Mouse (Mus musculus) intestine, embryonic 14.5 days (tissue): ENCODE measurements around the gene Klk14. TPM values are rescaled to one million over a fixed set of nuclear protein-coding genes. Genes with fewer than 3 reads are reported as not detected.
"Not testable (repeated sequence)": the region's sequence is repeated elsewhere in the genome, so short reads cannot be mapped to it uniquely, and the experiment has no call there.

Experiments
- ATAC-seq: fragments of 200-750 bp; cut with Nextera tagmentation; replicated peaks from 2 replicates; pipeline ENCODE4 v1.8.0; 2017; ENCODE audit warnings: low read depth, moderate number of reproducible peaks, moderate TSS enrichment, moderate library complexity; ENCODE audit not compliant: low FRiP score, low TSS enrichment
- DNase-seq: peaks from one replicate; pipeline ENCODE4 v3.0.0-alpha.2; 2018; ENCODE audit warnings: low spot score
- H3K27ac ChIP-seq: fragments of 300-500 bp; sonication (generic); 2 replicates; pipeline ENCODE4 v1.5.1; 2014; ENCODE audit warnings: low read depth, mild to moderate bottlenecking, control low read depth
- H3K27me3 ChIP-seq: fragments of 300-500 bp; sonication (generic); replicated peaks from 2 replicates; pipeline ENCODE4 v1.6.1; 2014; ENCODE audit warnings: low read length, control low read depth; ENCODE audit not compliant: control insufficient read depth, insufficient read depth
- H3K36me3 ChIP-seq: fragments of 300-500 bp; sonication (generic); 2 replicates; pipeline ENCODE4 v1.6.1; 2014; ENCODE audit warnings: low read length, control low read depth; ENCODE audit not compliant: control insufficient read depth, insufficient read depth
- H3K4me1 ChIP-seq: fragments of 300-500 bp; sonication (generic); replicated peaks from 2 replicates; pipeline ENCODE4 v1.6.1; 2014; ENCODE audit warnings: low read length, control low read depth, mixed read lengths; ENCODE audit not compliant: control insufficient read depth, insufficient read depth
- H3K4me2 ChIP-seq: fragments of 300-500 bp; sonication (generic); 2 replicates; pipeline ENCODE4 v1.6.1; 2014; ENCODE audit warnings: low read length
- H3K4me3 ChIP-seq: fragments of 300-500 bp; sonication (generic); 2 replicates; pipeline ENCODE4 v1.5.1; 2014; ENCODE audit warnings: low read depth, low read length, control low read depth, mixed read lengths
- H3K9ac ChIP-seq: fragments of 300-500 bp; sonication (generic); 2 replicates; pipeline ENCODE4 v1.6.1; 2014; ENCODE audit warnings: mild to moderate bottlenecking, low read length
- H3K9me3 ChIP-seq: fragments of 300-500 bp; sonication (generic); 2 replicates; pipeline ENCODE4 v1.6.1; 2016; ENCODE audit warnings: low read length, control low read depth; ENCODE audit not compliant: control insufficient read depth
- WGBS: fragments of 180-500 bp; shearing (Covaris S2); extraction: QIAGEN DNeasy Blood & Tissue Kit; methylation state at CpG from one replicate; pipeline ENCODE4 v1.1.7; 2014; 5-methylcytosine and 5-hydroxymethylcytosine counted together
- polyA plus RNA-seq: library from polyadenylated mRNA; unstranded; fragments of >200 nt; fragmentation: Nextera tagmentation; extraction: Ambion mirVana; gene quantifications from 2 replicates; pipeline ENCODE4 v1.2.1, GENCODE M21; 2014

The Klk14 gene
- polyA plus RNA-seq = 0.26 and 0.39 TPM in 2 replicates

- ATAC-seq = no peak
- no peaks in the 10 kb centered on the region for H3K36me3 ChIP-seq
- H3K27me3 ChIP-seq = no peaks in the 10 kb centered on the region
- H3K4me2 ChIP-seq = no peak within 1 kb of the TSS
- no peaks in the 10 kb centered on the region for H3K4me1 ChIP-seq
- DNase-seq = no peak
- H3K27ac ChIP-seq = no peak within 1 kb of the TSS
- H3K4me3 ChIP-seq = no peak within 1 kb of the TSS
- no peaks in the 10 kb centered on the region for H3K9me3 ChIP-seq
- H3K9ac ChIP-seq = no peak within 1 kb of the TSS
These were observed at the start of gene Klk14 for GRCm38 (mm10) chr7:43690118-43690517. TSS of gene Klk14 (plus strand) at chr7:43690418.

GRCm38 (mm10) chr7:43642587-43642986 is 47.6 kb upstream of the Klk14 start:
- Histone ChIP-seq H3K4me2 (no peak overlapping the region), H3K4me1 (no peaks in the 10 kb centered on the region), H3K9me3 (no peaks in the 10 kb centered on the region), H3K9ac (no peak overlapping the region), H3K36me3 (no peaks in the 10 kb centered on the region), H3K27me3 (no peaks in the 10 kb centered on the region), H3K27ac (no peak overlapping the region), H3K4me3 (no peak overlapping the region)
- 76% methylated on average over 5 of the region's 5 CpGs for WGBS
- ATAC-seq = no peak
- no peak for DNase-seq

- 80% methylated on average over 17 of the region's 17 CpGs for WGBS
- Histone ChIP-seq H3K9me3 (no peaks in the 10 kb centered on the region), H3K4me1 (no peaks in the 10 kb centered on the region), H3K9ac (no peak overlapping the region), H3K4me2 (no peak overlapping the region), H3K27me3 (no peaks in the 10 kb centered on the region), H3K27ac (no peak overlapping the region), H3K4me3 (no peak overlapping the region), H3K36me3 (no peaks in the 10 kb centered on the region)
- ATAC-seq (no peak), DNase-seq (no peak)
These were observed 47.1 kb upstream of the Klk14 start for GRCm38 (mm10) chr7:43643046-43643652.

GRCm38 (mm10) chr7:43652683-43653082 is 37.5 kb upstream of the Klk14 start:
- Histone ChIP-seq H3K9ac (no peak overlapping the region), H3K36me3 (no peaks in the 10 kb centered on the region), H3K4me3 (no peak overlapping the region), H3K27me3 (no peaks in the 10 kb centered on the region), H3K9me3 (no peaks in the 10 kb centered on the region), H3K4me1 (no peaks in the 10 kb centered on the region), H3K27ac (no peak overlapping the region), H3K4me2 (no peak overlapping the region)
- 79% methylated on average over 6 of the region's 6 CpGs for WGBS
- DNase-seq (no peak), ATAC-seq (no peak)

GRCm38 (mm10) chr7:43654519-43654918 is 35.7 kb upstream of the Klk14 start:
- H3K36me3 ChIP-seq = no peaks in the 10 kb centered on the region
- WGBS = 77% methylated on average over 3 of the region's 3 CpGs

GRCm38 (mm10) chr7:43656232-43656631 is 34.0 kb upstream of the Klk14 start:
- ATAC-seq (no peak), DNase-seq (no peak)
- H3K36me3 ChIP-seq = no peaks in the 10 kb centered on the region
- H3K27ac ChIP-seq = no peak overlapping the region
- H3K4me3 ChIP-seq = no peak overlapping the region
- H3K9ac ChIP-seq = no peak overlapping the region
- H3K27me3 ChIP-seq = no peaks in the 10 kb centered on the region
- no peaks in the 10 kb centered on the region for H3K9me3 ChIP-seq
- no peak overlapping the region for H3K4me2 ChIP-seq
- 72% methylated on average over 6 of the region's 6 CpGs for WGBS
- no peaks in the 10 kb centered on the region for H3K4me1 ChIP-seq

More at GRCm38 (mm10) chr7:43654519-43654918, 35.7 kb upstream of the Klk14 start:
- H3K9me3 ChIP-seq = no peaks in the 10 kb centered on the region
- no peak overlapping the region for H3K27ac ChIP-seq
- H3K4me3 ChIP-seq = no peak overlapping the region
- no peaks in the 10 kb centered on the region for H3K4me1 ChIP-seq
- no peak overlapping the region for H3K4me2 ChIP-seq
- no peak for ATAC-seq
- no peaks in the 10 kb centered on the region for H3K27me3 ChIP-seq
- H3K9ac ChIP-seq = no peak overlapping the region
- DNase-seq = no peak

GRCm38 (mm10) chr7:43660002-43660401 is 30.2 kb upstream of the Klk14 start, which contains the start of gene Siglece:
TSS of gene Siglece (minus strand) at chr7:43660161.
- Histone ChIP-seq H3K4me3 (no peak within 1 kb of the TSS), H3K4me1 (no peaks in the 10 kb centered on the region), H3K27me3 (no peaks in the 10 kb centered on the region), H3K4me2 (no peak within 1 kb of the TSS), H3K36me3 (no peaks in the 10 kb centered on the region), H3K9ac (no peak within 1 kb of the TSS), H3K9me3 (no peaks in the 10 kb centered on the region), H3K27ac (no peak within 1 kb of the TSS)
- ATAC-seq = no peak
- no peak for DNase-seq
- WGBS = 67% methylated on average over 1 of the region's 1 CpGs

GRCm38 (mm10) chr7:43662804-43663203 is 27.4 kb upstream of the Klk14 start:
- WGBS = 91% methylated on average over 1 of the region's 1 CpGs
- Histone ChIP-seq H3K4me2 (no peak overlapping the region), H3K27me3 (no peaks in the 10 kb centered on the region), H3K4me3 (no peak overlapping the region), H3K27ac (no peak overlapping the region), H3K9me3 (no peaks in the 10 kb centered on the region), H3K36me3 (no peaks in the 10 kb centered on the region), H3K4me1 (no peaks in the 10 kb centered on the region), H3K9ac (no peak overlapping the region)
- ATAC-seq (no peak), DNase-seq (no peak)

GRCm38 (mm10) chr7:43667221-43667620 is 23.0 kb upstream of the Klk14 start:
- H3K27me3 ChIP-seq, H3K9me3 ChIP-seq, H3K36me3 ChIP-seq, H3K9ac ChIP-seq, H3K4me2 ChIP-seq, DNase-seq, H3K4me1 ChIP-seq, H3K4me3 ChIP-seq, ATAC-seq, H3K27ac ChIP-seq: not testable (repeated sequence)
- WGBS = 84% methylated on average over 4 of the region's 4 CpGs
